Mouse (Mus musculus): ENCODE measurements at regions not wholly inside any gene's neighbourhood (a gene's known extent, or its start where the extent isn't known, plus 50 kb on each side); places are given as distances from the start of the nearest gene placed in this dataset.

- Histone ChIP-seq H3K4me2 (ENCODE audit: low read depth, low read length) (no peak overlapping the region), H3K9ac (ENCODE audit: low read length) (no peak overlapping the region), H3K27ac (ENCODE audit: low read length) (peak overlapping the region; percentile 52), H3K4me3 (ENCODE audit: low read length) (no peak overlapping the region), H3K27me3 (ENCODE audit: control insufficient read depth, insufficient read depth, low read length) (0 out of 2 replicates have a peak, but pooled peaks cover 2% of the 10 kb centered on the region), H3K9me3 (replicated peaks; ENCODE audit: control insufficient read depth, low read length) (no peaks in the 10 kb centered on the region), H3K4me1 (ENCODE audit: control insufficient read depth, insufficient read depth, low read length) (peaks cover 21% of the 10 kb centered on the region), H3K36me3 (ENCODE audit: control insufficient read depth, insufficient read depth) (no peaks in the 10 kb centered on the region)
- no peak; the same call in 1 of the 2 replicates for ATAC-seq (replicated peaks; ENCODE audit: extremely low read depth, insufficient read depth, low FRiP score)
- WGBS = 30% methylated on average over 5 of the region's 5 CpGs
These were observed 143.5 kb upstream of the A530016L24Rik start for GRCm38 (mm10) chr12:112345797-112346196.

GRCm38 (mm10) chr12:112348116-112348515 is 141.1 kb upstream of the A530016L24Rik start:
- 0 out of 2 replicates have a peak, but pooled peaks cover 2% of the 10 kb centered on the region for H3K27me3 ChIP-seq (ENCODE audit: control insufficient read depth, insufficient read depth, low read length)
- H3K9me3 ChIP-seq (replicated peaks; ENCODE audit: control insufficient read depth, low read length) = no peaks in the 10 kb centered on the region
- H3K4me2 ChIP-seq (ENCODE audit: low read depth, low read length) = no peak overlapping the region
- WGBS = 93% methylated on average over 9 of the region's 9 CpGs
- H3K4me1 ChIP-seq (ENCODE audit: control insufficient read depth, insufficient read depth, low read length) = peaks cover 23% of the 10 kb centered on the region
- no peak overlapping the region for H3K27ac ChIP-seq (ENCODE audit: low read length)
- no peak overlapping the region for H3K9ac ChIP-seq (ENCODE audit: low read length)
- no peaks in the 10 kb centered on the region for H3K36me3 ChIP-seq (ENCODE audit: control insufficient read depth, insufficient read depth)
- H3K4me3 ChIP-seq (ENCODE audit: low read length) = no peak overlapping the region
- ATAC-seq (replicated peaks; ENCODE audit: extremely low read depth, insufficient read depth, low FRiP score) = no peak

- Histone ChIP-seq H3K9me3 (replicated peaks; ENCODE audit: control insufficient read depth, low read length) (no peaks in the 10 kb centered on the region), H3K36me3 (ENCODE audit: control insufficient read depth, insufficient read depth) (no peaks in the 10 kb centered on the region), H3K4me2 (ENCODE audit: low read depth, low read length) (peak overlapping the region; percentile 20; the same call in 1 of the 2 replicates), H3K4me3 (ENCODE audit: low read length) (no peak overlapping the region), H3K27ac (ENCODE audit: low read length) (no peak overlapping the region), H3K4me1 (ENCODE audit: control insufficient read depth, insufficient read depth, low read length) (peaks cover 13% of the 10 kb centered on the region), H3K9ac (ENCODE audit: low read length) (no peak overlapping the region; the same call in 1 of the 2 replicates), H3K27me3 (ENCODE audit: control insufficient read depth, insufficient read depth, low read length) (0 out of 2 replicates have a peak, but pooled peaks cover 2% of the 10 kb centered on the region)
- 31% methylated on average over 17 of the region's 17 CpGs for WGBS
- no peak; the same call in 1 of the 2 replicates for ATAC-seq (replicated peaks; ENCODE audit: extremely low read depth, insufficient read depth, low FRiP score)
These were observed 139.5 kb upstream of the A530016L24Rik start for GRCm38 (mm10) chr12:112349676-112350318.

GRCm38 (mm10) chr12:112350733-112351132 is 138.5 kb upstream of the A530016L24Rik start:
- Histone ChIP-seq H3K4me1 (ENCODE audit: control insufficient read depth, insufficient read depth, low read length) (peaks cover 13% of the 10 kb centered on the region), H3K4me3 (ENCODE audit: low read length) (no peak overlapping the region), H3K9me3 (replicated peaks; ENCODE audit: control insufficient read depth, low read length) (no peaks in the 10 kb centered on the region), H3K9ac (ENCODE audit: low read length) (no peak overlapping the region), H3K4me2 (ENCODE audit: low read depth, low read length) (no peak overlapping the region; the same call in 1 of the 2 replicates), H3K27me3 (ENCODE audit: control insufficient read depth, insufficient read depth, low read length) (0 out of 2 replicates have a peak, but pooled peaks cover 2% of the 10 kb centered on the region), H3K36me3 (ENCODE audit: control insufficient read depth, insufficient read depth) (no peaks in the 10 kb centered on the region), H3K27ac (ENCODE audit: low read length) (no peak overlapping the region)
- no peak for ATAC-seq (replicated peaks; ENCODE audit: extremely low read depth, insufficient read depth, low FRiP score)
- WGBS = 17% methylated on average over 9 of the region's 9 CpGs

- Histone ChIP-seq H3K9ac (ENCODE audit: low read length) (no peak overlapping the region), H3K36me3 (ENCODE audit: control insufficient read depth, insufficient read depth) (no peaks in the 10 kb centered on the region), H3K9me3 (replicated peaks; ENCODE audit: control insufficient read depth, low read length) (peaks cover 8% of the 10 kb centered on the region; the same call in 1 of the 2 replicates), H3K27me3 (ENCODE audit: control insufficient read depth, insufficient read depth, low read length) (no peaks in the 10 kb centered on the region), H3K4me3 (ENCODE audit: low read length) (no peak overlapping the region), H3K4me2 (ENCODE audit: low read depth, low read length) (no peak overlapping the region), H3K4me1 (ENCODE audit: control insufficient read depth, insufficient read depth, low read length) (no peaks in the 10 kb centered on the region), H3K27ac (ENCODE audit: low read length) (no peak overlapping the region)
- no peak for ATAC-seq (replicated peaks; ENCODE audit: extremely low read depth, insufficient read depth, low FRiP score)
- WGBS = 76% methylated on average over 3 of the region's 3 CpGs
These were observed 125.9 kb upstream of the A530016L24Rik start for GRCm38 (mm10) chr12:112363349-112363748.

- no peaks in the 10 kb centered on the region for H3K27me3 ChIP-seq (ENCODE audit: control insufficient read depth, insufficient read depth, low read length)
- H3K27ac ChIP-seq (ENCODE audit: low read length) = no peak overlapping the region
- H3K36me3 ChIP-seq (ENCODE audit: control insufficient read depth, insufficient read depth) = no peaks in the 10 kb centered on the region
- ATAC-seq (replicated peaks; ENCODE audit: extremely low read depth, insufficient read depth, low FRiP score) = no peak
- H3K9ac ChIP-seq (ENCODE audit: low read length) = no peak overlapping the region
- H3K9me3 ChIP-seq (replicated peaks; ENCODE audit: control insufficient read depth, low read length) = peaks cover 11% of the 10 kb centered on the region; the same call in 1 of the 2 replicates
- WGBS = 74% methylated on average over 4 of the region's 4 CpGs
- H3K4me3 ChIP-seq (ENCODE audit: low read length) = no peak overlapping the region
- H3K4me2 ChIP-seq (ENCODE audit: low read depth, low read length) = no peak overlapping the region
- no peaks in the 10 kb centered on the region for H3K4me1 ChIP-seq (ENCODE audit: control insufficient read depth, insufficient read depth, low read length)
These were observed 122.0 kb upstream of the A530016L24Rik start for GRCm38 (mm10) chr12:112367221-112367620.

GRCm38 (mm10) chr12:112368112-112368511 is 121.1 kb upstream of the A530016L24Rik start:
- Histone ChIP-seq H3K4me3 (ENCODE audit: low read length) (no peak overlapping the region), H3K27ac (ENCODE audit: low read length) (no peak overlapping the region), H3K9me3 (replicated peaks; ENCODE audit: control insufficient read depth, low read length) (peaks cover 11% of the 10 kb centered on the region; the same call in 1 of the 2 replicates), H3K9ac (ENCODE audit: low read length) (no peak overlapping the region), H3K27me3 (ENCODE audit: control insufficient read depth, insufficient read depth, low read length) (no peaks in the 10 kb centered on the region), H3K4me1 (ENCODE audit: control insufficient read depth, insufficient read depth, low read length) (no peaks in the 10 kb centered on the region), H3K36me3 (ENCODE audit: control insufficient read depth, insufficient read depth) (no peaks in the 10 kb centered on the region), H3K4me2 (ENCODE audit: low read depth, low read length) (no peak overlapping the region)
- 64% methylated on average over 6 of the region's 6 CpGs for WGBS
- no peak for ATAC-seq (replicated peaks; ENCODE audit: extremely low read depth, insufficient read depth, low FRiP score)

GRCm38 (mm10) chr12:112369581-112370371 is 119.5 kb upstream of the A530016L24Rik start:
- Histone ChIP-seq H3K27me3 (ENCODE audit: control insufficient read depth, insufficient read depth, low read length) (no peaks in the 10 kb centered on the region), H3K4me3 (ENCODE audit: low read length) (no peak overlapping the region), H3K4me1 (ENCODE audit: control insufficient read depth, insufficient read depth, low read length) (no peaks in the 10 kb centered on the region), H3K36me3 (ENCODE audit: control insufficient read depth, insufficient read depth) (no peaks in the 10 kb centered on the region), H3K4me2 (ENCODE audit: low read depth, low read length) (no peak overlapping the region), H3K9ac (ENCODE audit: low read length) (no peak overlapping the region), H3K9me3 (replicated peaks; ENCODE audit: control insufficient read depth, low read length) (peaks cover 10% of the 10 kb centered on the region; the same call in 1 of the 2 replicates), H3K27ac (ENCODE audit: low read length) (no peak overlapping the region)
- 59% methylated on average over 15 of the region's 15 CpGs for WGBS
- no peak for ATAC-seq (replicated peaks; ENCODE audit: extremely low read depth, insufficient read depth, low FRiP score)

Data from heart, embryonic 16.5 days (tissue).